Mouse (Mus musculus) thymus, postnatal 25 days (tissue): ENCODE measurements around the gene Asic3.

Experiments
- DNase-seq: peaks from one replicate; pipeline ENCODE4 v3.0.0; 2022

The Asic3 gene

GRCm38 (mm10) chr5:24413042-24413693 is at the start of gene Asic3:
Asic3 (plus strand) TSS chr5:24413392.
- no peak for DNase-seq

DNA sequence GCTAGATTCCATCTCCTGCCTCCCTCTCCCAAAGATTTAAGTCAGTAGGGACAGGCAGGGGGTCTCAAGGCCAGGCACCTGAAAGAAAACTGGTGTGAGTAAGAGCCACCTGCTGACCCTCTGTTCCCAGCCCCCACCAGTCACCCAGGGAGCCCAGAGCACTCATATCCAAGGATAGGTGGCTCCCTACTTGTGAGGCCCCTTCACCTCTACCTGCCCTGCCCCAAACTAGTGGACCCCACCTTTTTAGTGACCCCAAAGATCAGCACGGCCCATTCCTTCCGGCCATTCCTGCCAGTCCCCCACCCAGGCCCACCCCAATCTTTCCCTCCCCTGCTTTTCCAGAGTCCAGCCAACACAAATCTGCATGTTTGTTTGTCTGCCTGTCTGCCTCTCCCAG is 49.7 kb upstream of the Asic3 start:
- no peak for DNase-seq

GRCm38 (mm10) chr5:24364061-24364460 is 49.1 kb upstream of the Asic3 start:
- no peak for DNase-seq

GRCm38 (mm10) chr5:24364508-24364907 is 48.7 kb upstream of the Asic3 start, which contains the start of gene Nos3:
Nos3 (plus strand) TSS chr5:24364810.
- DNase-seq, result no peak

DNA sequence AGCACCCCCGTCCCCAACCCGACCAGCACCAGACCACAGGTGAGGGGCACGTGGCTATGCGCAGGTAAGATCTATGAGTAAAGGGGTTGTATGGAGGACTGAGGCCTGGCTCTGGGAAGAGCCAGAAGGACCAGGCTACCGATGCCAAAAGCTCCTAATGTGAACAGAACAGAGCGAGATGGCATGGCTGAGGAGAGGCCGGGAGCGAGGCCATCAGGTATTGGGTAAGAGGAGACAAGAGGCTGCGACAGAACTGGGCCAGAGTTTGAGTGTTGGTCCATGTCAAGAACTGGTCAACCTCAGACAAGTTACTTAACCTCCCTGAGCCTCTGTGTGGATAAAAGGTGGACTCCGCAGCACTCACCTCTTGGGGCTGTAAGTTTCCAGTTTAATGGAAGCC is 48.2 kb upstream of the Asic3 start:
- DNase-seq, result no peak

DNA sequence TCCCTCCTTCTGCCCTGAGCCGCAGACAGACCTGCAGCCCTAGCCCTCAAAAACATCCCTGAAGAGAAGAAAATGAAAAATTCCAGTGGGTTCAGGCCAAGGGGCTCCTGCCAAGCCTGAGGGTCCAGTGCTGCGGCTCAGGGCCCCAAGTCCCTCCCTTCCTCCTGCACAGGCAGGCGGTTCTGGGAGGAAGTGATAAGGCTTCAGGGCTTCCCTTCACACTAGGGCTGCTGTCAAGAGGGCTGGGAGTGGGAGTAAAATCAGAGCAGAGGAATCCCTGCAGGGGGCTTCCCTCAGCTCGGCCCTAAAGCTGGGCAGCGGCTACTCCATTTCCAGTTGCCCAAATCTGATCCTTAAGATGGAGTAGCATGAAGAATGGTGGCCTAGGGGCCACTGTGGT is 47.7 kb upstream of the Asic3 start:
- DNase-seq, result no peak

- no peak for DNase-seq
Measured at GRCm38 (mm10) chr5:24366426-24366825, 46.8 kb upstream of the Asic3 start.

DNA sequence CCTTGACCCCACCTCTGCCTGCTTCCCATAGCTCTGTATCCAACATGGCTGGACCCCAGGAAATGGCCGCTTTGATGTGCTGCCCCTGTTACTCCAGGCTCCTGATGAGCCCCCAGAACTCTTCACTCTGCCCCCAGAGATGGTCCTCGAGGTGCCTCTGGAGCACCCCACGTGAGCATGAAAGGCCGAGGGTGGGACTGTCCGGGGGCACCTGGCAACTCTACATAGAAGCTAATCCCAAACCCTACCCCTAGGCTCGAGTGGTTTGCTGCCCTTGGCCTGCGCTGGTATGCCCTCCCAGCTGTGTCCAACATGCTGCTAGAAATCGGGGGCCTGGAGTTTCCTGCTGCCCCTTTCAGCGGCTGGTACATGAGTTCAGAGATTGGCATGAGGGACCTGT is 43.4 kb upstream of the Asic3 start:
- no peak for DNase-seq

GRCm38 (mm10) chr5:24373807-24374206 is 39.4 kb upstream of the Asic3 start:
- no peak for DNase-seq

- no peak for DNase-seq
Measured at GRCm38 (mm10) chr5:24374216-24374615, 39.0 kb upstream of the Asic3 start.

DNA sequence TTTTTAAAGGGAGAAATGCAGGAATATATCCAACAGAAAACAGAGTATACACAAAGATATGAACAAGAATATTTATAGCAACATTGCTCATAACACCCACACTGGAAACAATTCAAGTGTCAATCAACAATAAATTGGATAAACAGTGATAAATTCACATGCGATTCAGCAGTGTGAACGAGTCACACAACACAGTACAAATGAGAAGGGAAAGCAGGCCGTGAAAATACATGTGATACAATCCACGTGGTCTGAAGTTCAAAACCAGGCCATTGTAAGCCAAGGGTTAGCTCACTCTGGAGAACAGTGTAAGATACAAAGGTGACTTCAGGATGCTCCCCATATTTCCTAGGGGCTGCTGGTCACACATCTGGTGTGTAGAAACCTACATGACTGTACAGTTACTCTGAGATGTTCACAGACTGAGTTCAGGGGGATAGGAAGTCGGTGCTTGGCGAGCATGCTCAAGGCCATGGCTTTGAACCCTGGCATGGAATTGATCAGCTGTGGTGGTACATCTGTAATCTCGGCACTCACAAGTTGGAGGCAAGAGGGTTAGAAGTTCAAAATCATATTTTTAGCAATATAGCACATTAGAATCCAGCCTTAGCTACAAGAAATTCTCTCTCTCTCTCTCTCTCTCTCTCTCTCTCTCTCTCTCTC is 38.4 kb upstream of the Asic3 start:
- no peak for DNase-seq

DNA sequence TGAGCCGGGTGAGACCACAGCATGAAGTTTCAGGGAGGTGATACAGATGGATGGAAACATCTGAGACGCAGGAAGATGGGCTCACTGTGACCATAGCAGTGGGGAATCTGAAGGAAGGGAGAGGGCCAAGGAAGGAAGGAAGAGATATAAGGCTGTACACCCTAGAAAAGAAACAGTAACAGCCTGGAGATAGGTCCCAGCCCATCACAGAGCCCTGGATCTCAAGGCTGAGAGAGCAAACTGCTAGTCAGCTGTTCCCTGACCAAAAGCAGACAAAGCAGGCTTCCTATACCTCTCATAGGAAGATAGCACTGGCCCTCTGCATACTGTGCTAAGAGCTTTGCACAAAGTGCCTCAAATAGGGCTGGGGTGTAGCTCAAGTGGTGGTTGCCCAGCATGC is 34.5 kb upstream of the Asic3 start:
- no peak for DNase-seq

GRCm38 (mm10) chr5:24379501-24379900 is 33.7 kb upstream of the Asic3 start:
- no peak for DNase-seq

DNA sequence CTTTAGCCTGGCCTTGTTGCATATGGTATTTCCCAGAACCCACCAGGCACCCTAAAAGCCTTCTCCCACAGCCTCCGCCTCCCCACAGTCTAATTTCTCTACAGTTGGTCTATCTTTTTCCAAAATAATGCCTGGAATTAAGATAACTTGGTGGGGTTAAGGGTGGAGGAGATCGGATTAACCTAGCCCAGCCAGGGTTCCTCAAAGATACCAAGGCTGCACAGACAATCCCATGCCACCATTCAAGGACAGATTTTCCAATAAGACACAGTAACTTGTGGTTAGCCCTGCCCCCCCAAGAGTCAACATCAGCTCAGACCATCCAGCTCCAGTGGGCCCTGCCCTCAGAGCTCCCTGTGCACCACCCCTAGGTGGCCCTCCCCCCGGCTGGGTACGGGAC is 32.7 kb upstream of the Asic3 start:
- DNase-seq, result no peak

GRCm38 (mm10) chr5:24381486-24381885 is 31.7 kb upstream of the Asic3 start:
- no peak for DNase-seq

GRCm38 (mm10) chr5:24381988-24382387 is 31.2 kb upstream of the Asic3 start:
- no peak for DNase-seq

DNA sequence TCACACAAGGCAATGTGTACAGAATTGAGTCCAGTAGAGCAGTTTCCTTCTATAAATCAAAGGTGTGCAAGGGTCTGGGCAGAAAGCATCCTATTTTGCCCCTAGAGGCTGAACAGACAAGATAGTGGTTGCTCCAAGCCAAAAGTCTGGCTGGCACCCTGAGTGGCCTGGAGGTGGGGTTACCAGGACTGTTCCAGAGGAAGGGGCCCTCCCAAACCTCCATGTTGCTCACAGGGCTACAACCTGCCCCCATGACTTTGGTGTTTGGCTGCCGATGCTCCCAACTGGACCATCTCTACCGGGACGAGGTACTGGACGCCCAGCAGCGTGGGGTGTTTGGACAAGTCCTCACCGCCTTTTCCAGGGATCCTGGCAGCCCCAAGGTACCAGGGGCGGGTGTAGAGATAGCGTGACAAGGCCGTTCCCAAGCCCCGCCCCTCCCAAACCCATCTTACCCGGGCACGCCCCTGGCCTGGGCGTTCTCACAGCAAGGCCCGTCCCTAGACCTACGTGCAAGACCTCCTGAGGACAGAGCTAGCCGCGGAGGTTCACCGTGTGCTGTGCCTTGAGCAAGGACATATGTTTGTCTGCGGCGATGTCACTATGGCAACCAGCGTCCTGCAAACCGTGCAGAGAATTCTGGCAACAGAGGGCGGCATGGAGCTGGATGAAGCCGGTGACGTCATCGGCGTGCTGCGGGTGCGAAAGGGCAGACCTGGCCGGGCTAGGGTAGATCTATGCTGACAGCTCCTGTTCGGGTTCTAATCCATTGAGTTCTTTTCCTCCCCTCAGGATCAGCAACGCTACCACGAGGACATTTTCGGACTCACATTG is 29.9 kb upstream of the Asic3 start:
- DNase-seq, result peak; percentile 90

DNA sequence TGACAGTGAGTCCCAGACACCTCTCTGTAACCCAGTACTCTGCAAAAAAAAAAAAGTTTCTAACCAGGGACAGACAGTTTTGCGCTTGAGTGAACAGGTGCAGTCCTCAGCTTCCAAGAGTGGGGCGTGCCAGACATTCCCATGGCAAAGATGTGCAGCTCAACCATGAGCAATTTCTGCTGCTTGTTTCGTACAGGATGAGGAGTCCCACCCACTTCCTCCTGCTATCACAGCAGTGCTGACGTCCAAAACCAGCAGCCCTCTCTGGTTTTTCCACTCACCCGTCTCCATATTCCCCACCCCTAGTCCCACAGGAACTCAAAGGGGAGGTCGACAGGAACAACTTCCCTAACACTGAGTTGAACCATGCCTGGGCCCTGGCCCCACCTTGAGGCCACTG is 28.8 kb upstream of the Asic3 start:
- no peak for DNase-seq

GRCm38 (mm10) chr5:24385374-24385773 is 27.8 kb upstream of the Asic3 start:
- DNase-seq, result no peak

DNA sequence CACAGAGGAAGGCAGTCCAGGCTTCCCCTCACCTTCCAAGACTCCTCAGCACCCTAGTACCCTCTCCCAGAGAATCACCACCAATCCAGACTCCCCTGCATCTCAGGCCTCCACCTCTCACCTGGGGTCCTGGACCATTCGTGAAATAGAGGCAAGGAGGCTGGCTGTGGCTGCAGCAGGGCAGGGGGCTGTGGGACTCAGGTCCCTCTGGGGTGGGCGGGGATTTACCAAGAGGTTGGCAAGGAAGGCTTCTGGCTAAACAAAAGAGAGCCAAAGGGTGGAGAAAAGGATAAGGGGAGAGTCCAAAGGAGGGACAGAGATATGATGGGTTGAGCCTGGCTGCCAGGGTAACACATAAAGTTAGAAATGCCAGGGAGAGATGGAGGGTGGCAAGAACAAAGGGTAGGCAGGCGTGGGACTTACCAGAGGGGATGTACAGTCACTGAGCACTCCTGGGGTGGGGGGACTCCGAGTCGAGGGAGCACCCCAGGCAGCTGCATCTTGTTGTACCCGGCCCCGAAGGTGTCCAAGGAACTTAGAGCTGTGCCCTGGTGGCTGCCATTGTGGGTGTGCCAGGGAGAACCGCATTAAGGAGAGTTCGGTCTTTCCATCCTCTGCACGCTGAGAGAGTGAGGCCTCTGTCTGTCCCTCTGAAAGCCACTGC is 27.2 kb upstream of the Asic3 start:
- no peak for DNase-seq

DNA sequence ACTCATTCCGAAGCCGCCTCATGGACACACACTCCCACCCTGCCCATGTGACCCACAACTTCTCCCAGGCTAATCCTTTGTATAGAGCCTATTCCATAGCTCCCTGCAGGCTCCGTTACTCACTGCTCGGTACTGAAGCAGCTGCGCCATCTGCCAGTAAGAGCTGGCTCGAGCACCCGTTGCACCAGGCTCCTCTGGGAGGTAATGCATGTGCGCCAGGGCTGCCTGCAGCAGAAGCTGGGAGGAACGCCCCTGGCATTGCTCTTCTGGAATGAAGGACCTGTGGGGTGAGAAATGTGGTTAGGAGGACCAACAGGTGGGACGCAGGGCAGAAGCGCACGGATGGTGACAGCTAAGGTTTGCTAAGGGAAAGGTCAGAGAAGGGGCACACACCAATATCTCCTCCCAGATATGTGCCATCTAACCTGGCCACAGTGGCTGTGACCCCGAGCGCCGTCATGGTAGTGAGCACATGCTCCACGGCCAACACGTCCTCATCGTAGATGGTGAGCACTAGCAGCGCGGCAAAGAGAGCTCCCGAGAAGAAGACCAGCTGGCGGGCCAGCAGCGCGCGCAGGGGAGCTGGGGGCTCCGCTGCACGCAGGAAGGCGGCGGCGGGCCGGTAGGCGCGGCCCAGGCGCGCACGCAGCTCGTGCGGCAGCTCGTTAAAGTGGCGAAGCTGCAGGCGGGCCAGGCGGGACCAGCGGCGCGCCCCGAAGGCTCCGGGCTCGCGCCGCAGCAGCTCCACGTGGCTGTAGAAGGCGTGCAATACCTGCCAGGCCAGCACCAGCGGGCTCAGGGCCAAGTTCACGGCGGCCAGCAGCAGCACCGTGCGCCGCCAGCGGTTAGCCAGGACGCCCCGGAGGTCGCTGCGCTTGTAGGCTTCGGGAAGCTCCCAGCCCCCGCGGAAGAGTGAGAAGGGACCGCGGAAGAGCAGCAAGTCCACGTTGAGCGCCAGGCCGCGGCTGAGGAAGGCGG is 25.6 kb upstream of the Asic3 start:
- DNase-seq, result peak; percentile 57
